Mouse (Mus musculus): Measurements from ENCODE around the gene Fbxl13.
"Not testable (repeated sequence)": the region's sequence is repeated elsewhere in the genome, so short reads cannot be mapped to it uniquely, and the experiment has no call there.

Gene Fbxl13

GRCm38 (mm10) chr5:21658038-21658437, 12.6 kb upstream of the Fbxl13 start:
- no peak for DNase-seq (ENCODE audit: extremely low spot score, low read depth, low spot score)

GRCm38 (mm10) chr5:21656912-21657311, 11.5 kb upstream of the Fbxl13 start:
- no peak for DNase-seq (ENCODE audit: extremely low spot score, low read depth, low spot score)

GRCm38 (mm10) chr5:21651885-21652612, 6.6 kb upstream of the Fbxl13 start:
- no peak for DNase-seq (ENCODE audit: extremely low spot score, low read depth, low spot score)

- no peak for DNase-seq (ENCODE audit: extremely low spot score, low read depth, low spot score)
Observed at GRCm38 (mm10) chr5:21650736-21651135, 5.3 kb upstream of the Fbxl13 start.

- DNase-seq (ENCODE audit: extremely low spot score, low read depth, low spot score) = no peak
Observed at GRCm38 (mm10) chr5:21646133-21646491, 678 bp upstream of the Fbxl13 start.

GRCm38 (mm10) chr5:21644891-21645438, 469 bp downstream of the Fbxl13 start:
- DNase-seq (ENCODE audit: extremely low spot score, low read depth, low spot score) = no peak

- DNase-seq (ENCODE audit: extremely low spot score, low read depth, low spot score) = no peak
Observed at GRCm38 (mm10) chr5:21643606-21644005, 1.8 kb downstream of the Fbxl13 start.

- DNase-seq (ENCODE audit: extremely low spot score, low read depth, low spot score) = no peak
Observed at GRCm38 (mm10) chr5:21640961-21641360, 4.5 kb downstream of the Fbxl13 start.

GRCm38 (mm10) chr5:21625916-21626315, 19.5 kb downstream of the Fbxl13 start:
- no peak for DNase-seq (ENCODE audit: extremely low spot score, low read depth, low spot score)

- DNase-seq (ENCODE audit: extremely low spot score, low read depth, low spot score) = no peak
Observed at GRCm38 (mm10) chr5:21616450-21617009, 28.9 kb downstream of the Fbxl13 start.

- not testable (repeated sequence) for DNase-seq (ENCODE audit: extremely low spot score, low read depth, low spot score)
Observed at GRCm38 (mm10) chr5:21614299-21614698, 31.1 kb downstream of the Fbxl13 start.

GRCm38 (mm10) chr5:21610996-21611395, 34.4 kb downstream of the Fbxl13 start:
- DNase-seq (ENCODE audit: extremely low spot score, low read depth, low spot score) = no peak

GRCm38 (mm10) chr5:21608311-21609304, 36.8 kb downstream of the Fbxl13 start:
- DNase-seq (ENCODE audit: extremely low spot score, low read depth, low spot score) = no peak

- DNase-seq (ENCODE audit: extremely low spot score, low read depth, low spot score) = no peak
Observed at GRCm38 (mm10) chr5:21605936-21606335, 39.5 kb downstream of the Fbxl13 start.

- DNase-seq (ENCODE audit: extremely low spot score, low read depth, low spot score) = no peak
Observed at GRCm38 (mm10) chr5:21599961-21600360, 45.5 kb downstream of the Fbxl13 start.

- DNase-seq (ENCODE audit: extremely low spot score, low read depth, low spot score) = not testable (repeated sequence)
Observed at GRCm38 (mm10) chr5:21599536-21599935, 45.9 kb downstream of the Fbxl13 start.

- DNase-seq (ENCODE audit: extremely low spot score, low read depth, low spot score) = no peak
Observed at GRCm38 (mm10) chr5:21593201-21593709, 52.2 kb downstream of the Fbxl13 start.

- no peak for DNase-seq (ENCODE audit: extremely low spot score, low read depth, low spot score)
Observed at GRCm38 (mm10) chr5:21592106-21592505, 53.3 kb downstream of the Fbxl13 start.

GRCm38 (mm10) chr5:21588220-21588619, 57.2 kb downstream of the Fbxl13 start:
- DNase-seq (ENCODE audit: extremely low spot score, low read depth, low spot score) = no peak

GRCm38 (mm10) chr5:21587683-21588082, 57.8 kb downstream of the Fbxl13 start:
- no peak for DNase-seq (ENCODE audit: extremely low spot score, low read depth, low spot score)

GRCm38 (mm10) chr5:21586763-21587162, 58.7 kb downstream of the Fbxl13 start:
- DNase-seq (ENCODE audit: extremely low spot score, low read depth, low spot score) = no peak

All from hindlimb bud, embryonic 11.5 days (tissue).